Mouse (Mus musculus) layer of hippocampus, adult 2 months (tissue): ENCODE data around the gene Npcd. TPM values are rescaled to one million over a fixed set of nuclear protein-coding genes. Genes with fewer than 3 reads are reported as not detected.

Experiments
- DNase-seq, 2 experiments: peaks; one replicate each; pipeline ENCODE4 v3.0.0; 2022; ENCODE audit warnings: low spot score in 2 of 2
- H3K27ac ChIP-seq: fragments of 200-600 bp; 2 replicates; pipeline ENCODE4 v1.8.1; 2022
- H3K4me3 ChIP-seq: fragments of 200-600 bp; 2 replicates; pipeline ENCODE4 v1.8.1; 2022; ENCODE audit warnings: mild to moderate bottlenecking
- CTCF ChIP-seq: fragments of 200-600 bp; conservative IDR thresholded peaks from 2 replicates; pipeline ENCODE4 v1.8.1; 2022; ENCODE audit warnings: antibody characterized with exemption, mild to moderate bottlenecking, moderate library complexity
- total RNA-seq, 2 experiments: library from RNA; stranded (reverse); gene quantifications; 2 replicates each; pipeline ENCODE4 v1.2.3; 2021

Npcd gene
- total RNA-seq, 2 experiments from 2014 or later = 11.9 to 22.4 TPM

DNA sequence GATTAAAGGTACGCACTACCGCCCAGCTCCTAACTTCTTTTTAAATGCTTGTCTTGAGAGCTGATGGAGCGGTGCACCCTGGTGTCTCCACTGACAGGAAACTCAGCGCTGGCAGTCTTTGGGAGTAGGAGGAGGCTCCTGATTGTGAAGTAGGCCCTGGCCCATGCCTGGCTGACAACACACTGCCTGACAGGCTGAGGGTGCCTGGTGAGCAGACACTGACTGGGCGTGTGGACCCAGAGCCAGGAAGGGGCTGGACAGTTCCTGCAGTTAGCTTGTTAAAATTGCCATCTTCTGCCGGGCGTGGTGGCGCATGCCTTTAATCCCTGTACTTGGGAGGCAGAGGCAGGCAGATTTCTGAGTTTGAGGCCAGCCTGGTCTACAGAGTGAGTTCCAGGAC lies 83.8 kb downstream of the Npcd start:
- TF ChIP-seq CTCF = no peak
- no peak overlapping the region for H3K27ac ChIP-seq
- DNase-seq = no peak
- no peak overlapping the region for H3K4me3 ChIP-seq

DNA sequence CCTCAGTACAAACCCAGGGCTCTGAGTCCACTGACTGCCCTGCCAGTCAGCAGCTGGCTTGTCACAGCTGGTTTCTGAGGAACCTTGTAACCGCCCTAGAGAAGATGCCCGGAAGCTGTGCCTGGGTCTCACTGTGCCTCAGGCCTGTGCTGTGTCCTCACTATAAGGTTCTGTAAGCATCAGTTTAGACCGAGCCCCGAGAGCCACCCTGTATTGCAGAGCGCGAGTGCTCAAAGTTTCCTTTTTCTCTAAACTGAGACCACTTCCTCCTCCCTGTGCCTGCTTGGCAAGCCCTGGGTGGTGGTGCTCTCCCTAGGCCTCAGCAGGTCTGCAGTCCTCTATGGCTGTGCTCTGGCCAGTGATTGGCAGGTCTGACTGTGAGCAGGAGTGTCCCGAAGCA lies 84.9 kb downstream of the Npcd start:
- TF ChIP-seq CTCF = no peak
- Histone ChIP-seq H3K27ac (no peak overlapping the region), H3K4me3 (no peak overlapping the region)
- no peak for DNase-seq

DNA sequence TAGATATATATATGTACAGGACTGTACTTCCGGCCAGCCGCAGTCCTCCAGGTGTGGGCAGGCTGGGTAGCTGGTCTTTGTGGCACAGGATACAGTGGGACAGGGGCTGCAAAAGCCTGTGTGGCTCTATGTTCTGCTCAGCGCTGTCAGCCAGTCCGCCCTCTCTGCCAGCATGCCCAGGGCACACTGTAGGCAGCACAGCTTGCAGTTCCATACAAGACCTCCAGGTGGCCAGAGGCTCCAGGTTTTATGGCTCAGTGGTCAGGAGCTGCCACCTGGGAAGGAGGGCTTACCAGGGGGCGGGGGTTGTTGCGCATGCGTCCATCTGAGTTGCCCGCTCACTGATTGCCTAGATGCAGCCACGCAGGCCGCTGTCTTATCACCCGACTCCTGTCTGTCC lies 86.0 kb downstream of the Npcd start:
- TF ChIP-seq CTCF = peak; percentile 72
- no peak overlapping the region for H3K27ac ChIP-seq
- H3K4me3 ChIP-seq = no peak overlapping the region
- no peak for DNase-seq

DNA sequence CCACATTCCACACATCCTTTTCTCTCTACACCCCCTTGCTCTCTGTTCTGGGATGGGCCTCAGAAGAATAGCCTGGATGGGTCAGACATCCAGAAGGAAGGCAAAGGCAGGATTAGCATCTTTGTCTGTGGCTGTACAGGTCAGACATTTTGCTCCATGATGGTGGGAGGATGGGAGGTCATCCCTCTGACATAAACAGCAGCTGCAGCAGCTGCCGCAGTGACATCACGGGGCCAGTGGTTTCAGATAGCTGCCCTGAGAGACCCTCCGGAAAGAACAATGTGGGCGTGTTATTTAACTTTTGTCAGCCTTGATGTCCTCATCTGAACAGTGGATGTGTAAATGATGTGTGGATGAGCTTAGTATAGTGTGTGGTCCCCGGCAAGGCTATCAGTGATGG lies 88.2 kb downstream of the Npcd start:
- Histone ChIP-seq H3K4me3 (no peak overlapping the region), H3K27ac (no peak overlapping the region)
- DNase-seq = no peak
- no peak for TF ChIP-seq CTCF

DNA sequence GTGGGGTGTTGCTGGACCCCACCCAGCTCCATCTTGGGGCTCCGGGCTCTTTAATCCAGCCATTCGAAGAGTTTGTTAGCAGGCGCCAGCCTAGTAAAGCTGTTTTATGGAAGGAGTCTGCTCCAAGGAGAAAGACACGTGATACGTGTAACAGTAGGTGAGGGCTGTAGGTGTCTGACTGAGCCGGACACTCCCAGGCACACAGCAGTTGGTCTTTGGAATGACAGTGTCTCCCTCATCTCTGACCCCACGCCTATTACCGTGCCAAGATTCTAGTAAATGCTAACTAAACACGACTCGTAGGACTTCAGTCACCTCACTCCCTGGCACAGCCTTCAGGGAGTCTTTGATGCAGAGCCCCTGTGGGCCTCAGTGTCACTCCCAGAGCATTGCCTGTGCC lies 88.7 kb downstream of the Npcd start:
- Histone ChIP-seq H3K4me3 (no peak overlapping the region), H3K27ac (no peak overlapping the region)
- TF ChIP-seq CTCF = no peak
- DNase-seq = no peak

DNA sequence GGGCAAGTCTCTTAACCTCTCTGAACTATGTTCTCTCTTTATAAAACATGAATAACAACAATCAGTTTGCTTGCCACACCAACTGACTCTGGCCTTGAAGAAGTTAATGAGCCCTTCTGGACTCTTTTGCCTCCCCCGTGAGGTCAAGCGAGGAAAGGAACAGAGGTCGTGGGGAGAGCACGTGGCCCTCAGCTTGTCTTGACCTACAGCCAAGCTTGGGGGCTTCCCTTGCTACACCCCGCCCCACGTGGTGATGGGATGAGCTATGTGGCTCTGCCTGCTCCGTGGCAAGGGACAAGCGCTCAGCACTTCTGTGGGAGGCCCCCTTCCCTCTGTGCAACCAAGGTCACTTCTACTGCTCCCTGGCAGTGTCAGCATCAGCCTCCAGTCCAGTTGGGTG lies 89.3 kb downstream of the Npcd start:
- no peak for DNase-seq
- H3K4me3 ChIP-seq = no peak overlapping the region
- no peak overlapping the region for H3K27ac ChIP-seq
- no peak for TF ChIP-seq CTCF

DNA sequence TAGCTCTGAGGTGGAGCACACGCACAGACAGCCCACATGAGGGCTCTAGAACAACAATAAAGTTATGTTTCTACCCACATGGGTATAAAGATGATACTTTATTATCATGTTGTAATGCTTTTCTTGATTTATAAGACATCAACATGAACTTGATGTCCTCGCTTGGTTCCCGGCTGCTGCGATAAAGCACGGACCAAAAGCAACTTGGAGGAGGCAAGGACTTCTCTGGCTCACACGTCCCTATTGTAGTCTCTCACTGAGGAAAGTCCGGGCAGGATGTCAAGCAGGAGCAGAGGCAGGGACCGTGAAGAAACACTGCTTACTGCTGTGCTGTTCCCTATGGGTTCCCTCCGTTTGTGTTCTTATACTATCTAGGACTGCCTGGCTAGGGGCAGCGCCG lies 90.0 kb downstream of the Npcd start:
- DNase-seq = no peak
- Histone ChIP-seq H3K4me3 (no peak overlapping the region), H3K27ac (no peak overlapping the region)
- no peak for TF ChIP-seq CTCF

DNA sequence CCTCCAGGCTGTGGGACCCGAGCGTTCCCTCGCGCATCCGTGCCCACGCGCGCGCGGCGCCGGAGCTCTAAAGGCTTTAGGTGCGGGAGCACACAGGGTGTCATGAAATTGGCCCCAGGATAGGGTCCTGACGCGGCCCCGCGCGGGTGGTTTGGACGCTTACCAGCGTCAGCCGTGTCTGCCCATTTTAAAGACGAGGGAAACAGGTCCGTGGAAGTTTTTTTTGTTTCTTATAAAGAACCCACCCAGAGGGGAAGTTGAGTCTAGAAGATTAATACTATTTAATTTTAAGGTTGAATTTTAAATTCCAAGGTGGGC lies 91.4 kb downstream of the Npcd start:
- H3K27ac ChIP-seq = peak overlapping the region; percentile 92
- DNase-seq = no peak
- no peak for TF ChIP-seq CTCF
- peak overlapping the region; percentile 81 for H3K4me3 ChIP-seq

DNA sequence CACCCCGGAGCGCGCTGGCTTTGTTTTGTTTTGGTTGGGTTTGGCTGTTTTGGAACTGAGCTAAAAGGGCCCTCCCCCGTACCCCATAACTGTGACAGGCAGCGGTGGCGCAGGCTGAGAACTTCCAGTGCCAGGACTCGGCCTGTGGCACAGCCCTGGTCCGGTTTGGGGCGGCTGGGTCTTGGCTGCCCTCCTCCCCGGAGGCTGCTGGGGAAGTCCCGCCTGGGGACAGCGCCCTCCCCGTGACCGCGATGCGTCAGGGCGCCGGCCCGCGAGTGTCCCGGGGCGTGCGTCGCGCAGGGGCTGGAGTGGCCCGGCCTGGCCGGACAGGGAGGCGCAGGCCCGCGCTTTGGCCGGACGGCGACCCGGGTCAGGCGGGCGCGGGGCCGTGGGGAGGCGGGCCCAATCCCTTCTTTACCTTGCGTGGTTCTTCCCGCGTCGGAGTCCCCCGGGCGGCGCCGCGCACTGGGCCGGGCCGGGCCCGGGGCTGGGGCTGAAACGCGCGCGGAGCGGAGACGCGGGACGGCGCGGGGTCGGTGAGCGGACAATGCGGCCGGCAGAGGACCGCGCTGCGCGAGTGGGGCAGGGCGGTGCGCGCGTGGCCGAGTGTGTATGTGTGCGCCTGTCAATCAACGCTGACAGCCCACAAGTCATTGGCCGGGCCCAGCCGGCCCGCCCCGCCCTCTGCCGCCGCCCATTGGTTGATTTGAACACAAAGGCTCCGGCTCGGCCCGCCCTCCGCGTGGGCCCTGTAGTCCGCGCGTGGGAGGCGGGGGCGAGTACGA lies 91.9 kb downstream of the Npcd start, which contains the start of gene Sun2:
Gene Sun2 (minus strand): TSS at position 616 of the 785 bp plus-strand sequence.
- peak within 1 kb of the TSS; percentile 92 for H3K27ac ChIP-seq
- H3K4me3 ChIP-seq = peak within 1 kb of the TSS; percentile 81
- 0 out of 2 replicates have a peak, but pooled peaks have one; percentile 4 for TF ChIP-seq CTCF
- DNase-seq = peak; percentile 90 to 91

DNA sequence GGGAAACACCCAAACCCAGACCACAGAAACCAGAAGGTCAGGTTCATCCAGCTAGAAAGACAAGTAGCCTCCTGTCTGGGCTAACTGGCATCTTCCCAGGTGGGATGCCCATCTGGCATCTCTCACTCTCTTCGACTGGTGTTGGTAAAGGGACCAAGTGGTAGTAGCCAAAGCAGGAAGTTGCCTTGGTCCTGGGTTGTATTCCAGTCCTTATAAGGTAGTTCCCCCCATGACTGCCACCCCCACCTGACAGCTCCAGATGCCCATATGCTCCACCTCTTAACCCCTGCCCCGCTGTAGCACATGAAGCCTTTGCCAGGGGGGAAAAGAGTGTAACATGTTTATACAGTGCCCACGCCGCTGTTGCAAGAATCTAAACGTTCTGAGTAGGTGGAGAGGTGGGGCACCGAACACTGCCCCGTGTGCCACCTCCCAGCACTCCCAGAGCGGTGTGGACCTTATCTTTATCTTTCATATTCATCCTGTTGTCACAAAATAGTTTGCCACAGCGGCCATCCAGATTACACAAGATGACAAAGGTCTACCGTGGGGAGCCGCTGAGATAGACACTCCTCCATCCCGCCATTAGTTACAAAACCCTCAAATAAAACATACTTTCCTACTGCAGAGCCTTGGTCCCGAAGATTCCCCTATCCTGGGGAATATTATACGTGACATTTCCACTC lies 92.7 kb downstream of the Npcd start:
- Histone ChIP-seq H3K27ac (peak overlapping the region; percentile 92), H3K4me3 (peak overlapping the region; percentile 81)
- TF ChIP-seq CTCF = no peak
- DNase-seq = no peak

DNA sequence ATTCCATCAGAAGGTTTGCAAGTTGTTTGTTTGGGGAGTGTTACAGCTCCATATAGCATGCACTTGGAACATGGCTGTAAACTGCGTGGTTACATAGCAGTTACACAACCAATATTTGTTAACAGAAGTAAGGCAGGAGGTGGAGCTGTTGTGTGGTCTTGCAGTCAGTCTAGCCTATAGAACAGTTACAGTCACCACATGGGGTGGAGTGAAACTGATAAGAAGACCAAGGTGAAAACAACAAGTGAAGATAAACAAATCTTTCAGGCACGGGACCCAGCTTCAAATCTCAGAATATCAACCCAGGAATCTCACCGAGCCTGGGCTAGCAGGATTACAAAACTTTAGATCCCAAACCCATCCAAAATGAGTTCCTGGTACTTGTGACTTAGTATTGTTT lies 93.3 kb downstream of the Npcd start:
- Histone ChIP-seq H3K4me3 (no peak overlapping the region; the same call in 1 of the 2 replicates), H3K27ac (0 out of 2 replicates have a peak overlapping the region, but pooled peaks have one; percentile 51)
- DNase-seq = no peak
- TF ChIP-seq CTCF = no peak

Other genes with a start within 250 kb of the Npcd start
- gene Dmc1, start 229.1 kb downstream of the Npcd start, total RNA-seq = 1 to 10 TPM in 1 of 2 experiments, under 1 TPM in 1; 0.79 to 1.3 TPM
- gene Fam227a, start 175.3 kb downstream of the Npcd start, total RNA-seq = 10 to 100 TPM; 12.3 to 13.1 TPM
- 10 to 100 TPM; 39.5 to 45.4 TPM for gene Cby1, start 175.0 kb downstream of the Npcd start, total RNA-seq
- 100 to 1,000 TPM in 1 of 2 experiments, 10 to 100 TPM in 1; 99.9 to 105 TPM for gene Tomm22, start 163.4 kb downstream of the Npcd start, total RNA-seq
- gene Josd1, start 146.3 kb downstream of the Npcd start, total RNA-seq = 10 to 100 TPM; 46.0 to 47.0 TPM
- 10 to 100 TPM; 52.4 to 59.1 TPM for gene Gtpbp1, start 143.4 kb downstream of the Npcd start, total RNA-seq
- gene Sun2, start 91.7 kb downstream of the Npcd start, total RNA-seq = 10 to 100 TPM; 29.2 to 34.8 TPM
- 10 to 100 TPM; 55.5 to 64.8 TPM for gene Dnal4, start 56.4 kb downstream of the Npcd start, total RNA-seq
- gene Nptxr, start 29.5 kb downstream of the Npcd start, total RNA-seq = 100 to 1,000 TPM; 756 to 804 TPM
- 100 to 1,000 TPM; 336 to 347 TPM for gene Cbx6, start 451 bp upstream of the Npcd start, total RNA-seq
- gene Apobec3, start 57.4 kb upstream of the Npcd start, total RNA-seq = 1 to 10 TPM; 5.5 to 5.8 TPM
- gene Cbx7, start 136.9 kb upstream of the Npcd start, total RNA-seq = 10 to 100 TPM; 49.8 to 50.3 TPM
- 10 to 100 TPM; 27.4 to 29.3 TPM for gene Pdgfb, start 180.7 kb upstream of the Npcd start, total RNA-seq